Mouse (Mus musculus) left cerebral cortex, adult 9 months (tissue): ENCODE results near the gene 1810043G02Rik.
"Not testable (repeated sequence)": the region's sequence is repeated elsewhere in the genome, so short reads cannot be mapped to it uniquely, and the experiment has no call there.

ENCODE experiments used
- DNase-seq, 2 experiments: peaks; one replicate each; pipeline ENCODE4 v3.0.0; 2022; ENCODE audit warnings: low spot score in 2 of 2

1810043G02Rik gene

GRCm38 (mm10) chr10:78004479-78005100 is 26.3 kb downstream of the 1810043G02Rik start:
- peak in 1 of 2 experiments; percentile 69 for DNase-seq

- no peak for DNase-seq
These were observed 27.6 kb downstream of the 1810043G02Rik start for GRCm38 (mm10) chr10:78005791-78006438.

- no peak for DNase-seq
These were observed 28.9 kb downstream of the 1810043G02Rik start for GRCm38 (mm10) chr10:78007203-78007602.

DNA sequence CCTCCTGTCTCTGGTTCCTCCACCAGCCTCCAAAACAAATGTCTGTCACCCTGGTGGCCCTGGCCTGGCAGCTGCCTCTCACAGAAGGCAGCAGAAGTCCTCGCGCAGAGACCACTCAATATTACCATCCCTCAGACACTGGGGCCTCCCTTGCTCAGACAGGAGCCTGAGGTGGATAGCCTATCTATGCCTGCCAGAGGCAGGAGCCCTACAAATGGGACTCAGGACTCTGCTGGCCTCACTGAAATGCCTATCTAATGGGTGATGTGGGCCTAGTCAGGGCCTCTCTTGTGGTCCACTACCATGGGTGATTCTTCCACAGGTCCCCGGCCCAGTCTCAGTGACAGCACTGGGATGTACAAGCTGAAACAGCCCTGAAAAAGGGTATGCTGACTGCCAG is 29.8 kb downstream of the 1810043G02Rik start:
- DNase-seq: no peak

DNA sequence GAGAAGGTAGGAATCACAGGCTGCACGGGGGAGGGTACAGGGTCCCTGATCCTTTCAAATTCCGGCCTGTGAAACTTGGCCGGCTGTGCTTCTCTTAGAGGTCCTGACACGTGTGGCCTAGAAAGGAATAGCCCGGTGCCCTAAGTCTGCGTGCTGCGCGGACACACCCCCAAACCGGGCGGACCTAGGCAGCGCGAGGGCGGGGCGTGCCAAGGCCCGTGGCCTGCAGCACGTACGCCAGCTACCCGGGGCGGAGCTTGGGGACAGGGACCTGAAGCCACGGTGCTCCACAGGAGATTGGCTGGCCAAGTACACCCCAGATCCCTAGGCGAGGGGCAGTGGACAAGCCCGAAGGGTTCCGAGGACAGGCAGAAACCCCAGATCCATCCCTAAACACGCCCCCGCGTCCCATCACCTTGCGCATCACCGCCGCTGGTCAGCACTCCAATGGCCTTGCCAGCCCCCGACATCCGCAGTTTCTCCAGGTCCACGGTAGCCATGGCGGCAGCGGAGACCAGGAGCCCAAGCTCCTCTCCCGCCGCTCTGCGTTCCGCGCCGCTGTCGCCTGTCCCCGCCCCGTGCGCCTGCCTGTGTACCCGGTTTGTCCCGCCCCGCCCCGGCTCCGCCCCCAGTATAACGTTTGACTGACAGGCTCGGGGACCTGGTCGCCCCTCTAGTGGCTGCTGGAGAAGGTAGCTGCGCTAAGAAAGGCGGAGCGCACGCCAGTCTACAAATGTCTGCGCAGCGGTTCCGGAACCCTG is 31.0 kb downstream of the 1810043G02Rik start:
- DNase-seq: peak; percentile 78 to 93

- DNase-seq: no peak
These were observed 31.6 kb downstream of the 1810043G02Rik start, which contains the start of gene Pfkl for GRCm38 (mm10) chr10:78009945-78010293. Gene Pfkl, minus strand, starts transcription at chr10:78010083.

- DNase-seq: no peak
These were observed 32.0 kb downstream of the 1810043G02Rik start for GRCm38 (mm10) chr10:78010335-78010734.

- not testable (repeated sequence) for DNase-seq
These were observed 32.8 kb downstream of the 1810043G02Rik start for GRCm38 (mm10) chr10:78011116-78011515.

GRCm38 (mm10) chr10:78012661-78013495 is 34.6 kb downstream of the 1810043G02Rik start:
- no peak for DNase-seq

DNA sequence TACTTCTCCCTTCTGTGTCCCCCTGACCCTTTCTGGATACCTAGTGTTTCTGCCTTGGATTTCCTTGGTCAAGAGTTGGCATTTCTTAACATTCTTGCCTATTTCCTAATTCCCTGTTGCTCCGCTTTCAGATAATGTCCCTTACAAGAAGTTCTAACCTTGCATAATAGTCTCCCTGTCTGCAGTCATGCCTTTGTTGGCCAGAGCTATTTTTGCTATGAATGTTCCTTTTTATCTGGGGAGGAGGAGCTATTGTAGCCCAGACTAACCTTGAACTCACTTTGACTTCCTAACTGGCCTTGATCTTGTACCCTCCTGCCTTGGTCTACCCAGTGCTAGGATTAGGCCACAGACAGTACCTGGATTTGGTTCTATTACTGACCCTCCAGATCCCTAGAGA is 37.2 kb downstream of the 1810043G02Rik start:
- no peak for DNase-seq

- DNase-seq: no peak
These were observed 38.0 kb downstream of the 1810043G02Rik start for GRCm38 (mm10) chr10:78016366-78016765.

DNA sequence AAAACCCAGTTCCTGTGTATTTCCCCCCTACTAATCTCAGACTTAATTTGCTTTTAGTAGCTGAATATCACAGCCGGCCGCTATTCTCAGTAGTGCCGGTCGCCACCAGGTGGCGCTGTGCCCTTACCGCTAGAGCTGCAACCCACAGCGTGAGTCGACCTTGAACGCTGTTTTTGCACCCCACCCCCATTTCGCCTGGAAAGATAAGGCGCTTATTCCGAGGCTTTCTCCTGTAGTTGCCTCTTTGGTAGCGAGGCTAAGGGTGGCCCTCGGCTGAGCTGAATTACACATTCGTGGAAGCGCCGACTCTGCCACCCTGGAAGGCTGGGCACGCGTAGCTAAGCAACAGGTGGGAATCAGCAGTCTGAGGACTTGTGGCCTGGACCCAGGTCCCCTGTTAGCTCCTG is 40.5 kb downstream of the 1810043G02Rik start:
- DNase-seq: peak in 1 of 2 experiments; percentile 76

DNA sequence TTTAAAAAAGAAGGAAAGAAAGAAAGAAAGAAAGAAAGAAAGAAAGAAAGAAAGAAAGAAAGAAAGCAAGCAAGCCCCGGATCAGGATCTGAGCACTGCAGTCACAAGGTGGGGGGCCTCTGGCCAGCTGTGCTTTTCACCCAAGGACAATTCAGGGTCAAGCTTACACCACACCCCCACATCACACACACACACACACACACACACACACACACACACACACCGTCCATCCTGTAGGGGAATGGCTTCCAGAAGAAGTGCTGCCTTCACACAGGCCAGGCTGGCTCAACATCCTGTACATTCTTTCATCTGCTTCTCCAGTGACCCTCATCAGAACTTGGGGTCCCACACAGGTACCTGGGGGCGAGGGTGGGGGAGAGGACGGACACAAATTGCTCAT is 41.0 kb downstream of the 1810043G02Rik start:
- no peak for DNase-seq

- DNase-seq: not testable (repeated sequence)
These were observed 41.7 kb downstream of the 1810043G02Rik start for GRCm38 (mm10) chr10:78019984-78020383.

GRCm38 (mm10) chr10:78025453-78025852 is 47.1 kb downstream of the 1810043G02Rik start:
- not testable (repeated sequence) for DNase-seq

DNA sequence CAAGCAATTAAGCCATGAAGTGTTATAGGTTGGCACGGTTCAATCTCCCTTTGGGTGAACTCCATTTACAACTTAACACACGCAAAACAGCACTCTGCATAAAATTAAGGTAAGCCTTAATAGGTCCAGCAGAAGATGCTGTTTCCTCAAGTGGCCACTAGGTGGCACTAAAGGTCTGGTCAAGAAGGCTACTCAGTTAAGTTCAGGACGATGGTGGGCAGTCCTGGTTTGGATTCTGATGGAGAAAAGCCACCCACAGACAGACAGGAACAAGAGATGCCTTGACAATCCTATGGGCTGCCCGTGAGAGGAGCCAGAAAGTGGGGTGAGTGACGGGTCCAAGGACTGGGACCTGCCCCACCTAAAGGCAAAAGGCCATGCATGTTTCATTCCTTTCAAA is 49.8 kb downstream of the 1810043G02Rik start:
- peak in 1 of 2 experiments; percentile 69 for DNase-seq

- no peak for DNase-seq
These were observed 50.8 kb downstream of the 1810043G02Rik start for GRCm38 (mm10) chr10:78029080-78029479.

- DNase-seq: no peak
These were observed 53.7 kb downstream of the 1810043G02Rik start for GRCm38 (mm10) chr10:78031987-78032386.
